Mouse (Mus musculus) ES-Bruce4 (cell line): ENCODE measurements around the gene Insr. TPM values are rescaled to one million over a fixed set of nuclear protein-coding genes. Genes with fewer than 3 reads are reported as not detected.

ENCODE experiments used
- H3K27ac ChIP-seq: 2 replicates; pipeline ENCODE4 v1.5.1; 2012; ENCODE audit warnings: low read length, inconsistent platforms; ENCODE audit not compliant: insufficient read depth
- H3K27me3 ChIP-seq: 2 replicates; pipeline ENCODE4 v1.6.1; 2012; ENCODE audit warnings: mild to moderate bottlenecking, low read length, inconsistent platforms; ENCODE audit not compliant: control insufficient read depth, poor library complexity, insufficient read depth, severe bottlenecking
- H3K36me3 ChIP-seq: 2 replicates; pipeline ENCODE4 v1.6.1; 2012; ENCODE audit warnings: inconsistent platforms, mild to moderate bottlenecking, low read length, moderate library complexity; ENCODE audit not compliant: control insufficient read depth, poor library complexity, insufficient read depth, severe bottlenecking
- H3K4me1 ChIP-seq: one replicate; pipeline ENCODE4 v1.8.1; 2011; ENCODE audit warnings: low read length; ENCODE audit not compliant: control insufficient read depth, insufficient read depth
- H3K4me3 ChIP-seq: 2 replicates; pipeline ENCODE4 v1.5.1; 2011; ENCODE audit warnings: low read depth, mild to moderate bottlenecking, low read length
- H3K9ac ChIP-seq: 2 replicates; pipeline ENCODE4 v1.6.1; 2012; ENCODE audit warnings: low read depth, mild to moderate bottlenecking, inconsistent platforms; ENCODE audit not compliant: poor library complexity, severe bottlenecking
- H3K9me3 ChIP-seq: replicated peaks from 2 replicates; pipeline ENCODE4 v1.6.1; 2012; ENCODE audit warnings: mild to moderate bottlenecking, low read length, inconsistent platforms; ENCODE audit not compliant: control insufficient read depth, poor library complexity, insufficient read depth, severe bottlenecking
- CTCF ChIP-seq: IDR thresholded peaks from one replicate; pipeline ENCODE4 v1.8.1; 2011; ENCODE audit warnings: low read depth, low read length
- EP300 ChIP-seq: IDR thresholded peaks from 2 replicates; pipeline ENCODE4 v1.6.1; 2011; ENCODE audit warnings: low read depth, low read length; ENCODE audit not compliant: insufficient read depth
- POLR2A ChIP-seq: IDR thresholded peaks from one replicate; pipeline ENCODE4 v1.8.1; 2011; ENCODE audit warnings: low read length; ENCODE audit not compliant: insufficient read depth
- polyA plus RNA-seq: library from polyadenylated mRNA; stranded (reverse); fragments of >200 nt; gene quantifications from 2 replicates; pipeline ENCODE4 v1.2.4, GENCODE M21; 2011; ENCODE audit warnings: low read depth; ENCODE audit not compliant: missing spikeins, insufficient read depth, insufficient read length

The Insr gene
- polyA plus RNA-seq, 1 experiment = 30.9 TPM

DNA sequence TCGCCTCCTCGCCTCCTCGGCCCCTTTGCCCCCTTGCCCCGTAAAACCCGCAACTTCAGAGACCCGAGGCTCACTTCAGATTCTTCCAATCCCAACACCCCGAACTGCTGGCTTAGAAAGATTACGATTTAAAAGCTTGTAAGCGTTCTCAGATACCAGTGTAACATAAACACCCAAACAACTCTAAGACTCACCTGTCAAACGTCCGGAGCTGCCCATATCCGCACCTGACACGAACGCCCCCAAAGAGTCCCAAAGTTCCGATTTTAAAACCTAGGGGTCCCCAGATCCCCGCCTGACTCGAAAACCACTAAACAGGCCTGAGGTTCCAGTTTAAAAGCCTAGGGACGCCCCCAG lies 282 bp upstream of the Insr start:
- no peaks in the 10 kb centered on the region for H3K4me1 ChIP-seq
- peak overlapping the region; percentile 49 for H3K4me3 ChIP-seq
- H3K27ac ChIP-seq = no peak overlapping the region
- no peaks in the 10 kb centered on the region for H3K36me3 ChIP-seq
- no peaks in the 10 kb centered on the region for H3K9me3 ChIP-seq
- TF ChIP-seq POLR2A = no peak
- TF ChIP-seq EP300 = no peak
- no peak for TF ChIP-seq CTCF
- peak overlapping the region; percentile 50; the same call in 1 of the 2 replicates for H3K9ac ChIP-seq
- no peaks in the 10 kb centered on the region for H3K27me3 ChIP-seq

DNA sequence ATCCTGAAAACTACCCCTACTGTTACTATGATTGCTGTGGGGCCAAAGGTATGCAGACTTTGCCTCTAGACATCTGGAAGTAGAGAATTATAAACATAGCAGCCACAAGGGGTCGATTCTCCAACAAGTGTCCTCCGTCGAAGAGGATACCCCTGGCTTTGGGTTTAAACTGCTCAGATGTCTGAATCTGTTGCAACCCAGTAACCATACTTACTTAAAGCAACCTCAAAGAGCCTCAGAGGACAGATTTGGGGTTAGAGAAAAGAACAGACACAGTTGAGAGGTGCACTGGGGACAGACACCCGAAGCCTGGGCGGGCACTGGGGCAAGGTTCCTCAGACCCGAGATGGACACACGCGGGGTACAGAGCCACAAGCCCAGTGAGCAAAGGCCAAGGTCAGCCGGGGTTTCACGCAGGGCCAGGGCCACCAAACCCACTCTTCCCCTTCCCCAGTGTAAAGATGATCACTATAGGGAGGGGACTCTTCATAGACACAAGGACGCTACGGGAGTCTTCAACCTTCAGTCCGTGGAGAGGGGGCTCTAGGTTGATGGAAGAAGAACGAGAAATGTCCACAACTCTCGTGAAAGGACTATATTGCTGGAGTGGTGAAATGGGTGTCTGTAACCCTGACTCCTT lies 1.1 kb downstream of the Insr start:
- TF ChIP-seq CTCF = no peak
- TF ChIP-seq EP300 = no peak
- TF ChIP-seq POLR2A = no peak
- peak overlapping the region; percentile 87 for H3K4me3 ChIP-seq
- H3K9me3 ChIP-seq = no peaks in the 10 kb centered on the region
- H3K36me3 ChIP-seq = no peaks in the 10 kb centered on the region
- no peaks in the 10 kb centered on the region for H3K27me3 ChIP-seq
- H3K4me1 ChIP-seq = no peaks in the 10 kb centered on the region
- H3K9ac ChIP-seq = peak overlapping the region; percentile 86
- H3K27ac ChIP-seq = no peak overlapping the region

DNA sequence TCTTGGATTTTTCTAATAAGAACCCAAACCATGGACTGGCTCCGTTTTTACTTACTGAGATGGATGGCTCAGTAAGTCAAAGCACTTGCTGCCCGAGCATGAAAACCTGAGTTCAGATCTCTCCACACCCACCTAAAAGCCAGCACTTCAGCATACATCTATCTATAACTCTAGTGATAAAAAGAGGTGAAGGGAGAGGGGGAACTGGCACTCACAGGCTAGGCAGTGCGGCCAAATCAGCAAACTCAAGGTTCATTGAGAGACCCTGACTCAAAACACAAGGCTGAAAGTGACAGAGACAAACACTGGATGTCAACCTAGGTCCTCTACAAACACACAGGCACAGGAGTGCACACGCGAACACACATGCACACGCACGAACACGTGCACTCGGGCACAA lies 2.2 kb downstream of the Insr start:
- Histone ChIP-seq H3K9ac (no peak overlapping the region), H3K4me1 (no peaks in the 10 kb centered on the region), H3K4me3 (no peak overlapping the region), H3K36me3 (no peaks in the 10 kb centered on the region), H3K27ac (no peak overlapping the region), H3K27me3 (no peaks in the 10 kb centered on the region), H3K9me3 (no peaks in the 10 kb centered on the region)
- no peak for TF ChIP-seq CTCF
- TF ChIP-seq EP300 = no peak
- TF ChIP-seq POLR2A = no peak

DNA sequence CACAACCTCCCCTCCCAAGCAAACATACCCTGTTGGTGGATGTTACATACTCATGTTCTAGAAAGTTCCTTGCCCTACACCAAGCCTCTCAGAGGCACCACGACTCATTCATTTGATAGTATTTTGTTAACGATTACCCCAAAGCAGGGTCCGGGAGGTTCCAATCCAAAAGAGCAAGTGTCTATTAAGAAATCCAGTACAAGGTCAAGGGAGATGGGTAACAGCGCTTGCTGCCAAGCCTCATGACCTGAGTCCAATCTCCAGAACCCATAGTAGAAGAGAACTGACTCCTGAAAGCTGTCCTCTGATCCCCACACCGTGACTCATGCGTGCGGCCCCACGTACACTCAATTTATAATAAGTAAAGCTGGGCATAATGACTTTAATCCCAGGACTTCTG lies 3.4 kb downstream of the Insr start:
- Histone ChIP-seq H3K9me3 (no peaks in the 10 kb centered on the region), H3K4me3 (no peak overlapping the region), H3K9ac (no peak overlapping the region), H3K36me3 (no peaks in the 10 kb centered on the region), H3K27ac (no peak overlapping the region), H3K27me3 (no peaks in the 10 kb centered on the region), H3K4me1 (no peaks in the 10 kb centered on the region)
- TF ChIP-seq CTCF (no peak), EP300 (no peak), POLR2A (no peak)

DNA sequence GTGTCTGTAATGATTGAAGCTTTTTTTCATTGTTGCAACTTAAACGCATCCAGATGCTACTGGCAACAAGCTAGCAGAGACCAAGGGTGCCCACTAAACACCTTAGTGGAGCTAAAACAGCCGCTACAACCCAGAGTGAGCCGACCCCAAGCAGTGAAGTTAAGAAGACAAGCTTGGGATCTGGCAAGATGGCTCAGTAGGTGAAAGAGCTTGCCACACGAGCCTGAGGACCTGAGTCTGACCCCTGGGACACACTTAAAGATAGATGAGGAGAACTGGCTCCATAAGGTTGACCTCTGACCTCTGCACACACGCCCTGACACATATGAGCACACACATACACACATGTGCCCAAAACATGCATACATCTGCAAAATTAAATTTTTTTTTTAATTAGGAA lies 4.2 kb downstream of the Insr start:
- Histone ChIP-seq H3K27ac (no peak overlapping the region), H3K4me3 (no peak overlapping the region), H3K36me3 (no peaks in the 10 kb centered on the region), H3K4me1 (no peaks in the 10 kb centered on the region), H3K9ac (no peak overlapping the region), H3K9me3 (no peaks in the 10 kb centered on the region), H3K27me3 (no peaks in the 10 kb centered on the region)
- no peak for TF ChIP-seq EP300
- no peak for TF ChIP-seq CTCF
- TF ChIP-seq POLR2A = no peak

DNA sequence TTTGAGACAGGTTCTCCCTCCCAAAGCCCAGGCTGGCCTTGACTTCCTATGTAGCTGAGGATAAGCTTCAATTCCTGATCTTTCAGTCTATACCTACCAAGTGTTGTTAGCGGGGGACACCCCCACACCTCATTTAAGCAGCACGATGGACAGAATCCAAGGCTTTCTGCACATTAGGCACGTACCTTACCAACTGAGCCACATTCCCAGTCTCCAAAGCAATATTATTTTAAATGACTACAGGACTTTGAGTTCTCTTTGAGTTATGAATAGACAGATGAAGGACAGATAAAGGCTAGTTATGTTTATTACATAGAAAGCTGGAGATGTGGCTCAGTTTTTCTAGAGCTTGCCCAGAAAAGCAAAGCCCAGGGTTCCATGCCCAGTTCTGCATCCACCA lies 5.6 kb downstream of the Insr start:
- H3K27ac ChIP-seq = no peak overlapping the region
- no peak overlapping the region for H3K9ac ChIP-seq
- H3K36me3 ChIP-seq = no peaks in the 10 kb centered on the region
- no peak overlapping the region for H3K4me3 ChIP-seq
- no peaks in the 10 kb centered on the region for H3K27me3 ChIP-seq
- H3K4me1 ChIP-seq = no peaks in the 10 kb centered on the region
- TF ChIP-seq CTCF = no peak
- no peak for TF ChIP-seq EP300
- no peak for TF ChIP-seq POLR2A
- H3K9me3 ChIP-seq = no peaks in the 10 kb centered on the region
